Mouse (Mus musculus) B cell, adult 67 days (primary cell): ENCODE measurements around the gene Neurl2. TPM values are rescaled to one million over a fixed set of nuclear protein-coding genes. Genes with fewer than 3 reads are reported as not detected.

Experiments
- total RNA-seq, 2 experiments: library from RNA; stranded (reverse); gene quantifications; 4 replicates each; pipeline ENCODE4 v1.2.4; 2023

Neurl2 gene
- total RNA-seq: 1 to 10 TPM; 7.0 to 7.9 TPM

GRCm38 (mm10) chr2:164833314-164833959 is at the start of gene Neurl2:
Neurl2 (minus strand) TSS chr2:164833456.

GRCm38 (mm10) chr2:164879228-164879567 is 45.9 kb upstream of the Neurl2 start, which contains the start of gene Pcif1:
Pcif1 (plus strand) TSS chr2:164879304.

DNA sequence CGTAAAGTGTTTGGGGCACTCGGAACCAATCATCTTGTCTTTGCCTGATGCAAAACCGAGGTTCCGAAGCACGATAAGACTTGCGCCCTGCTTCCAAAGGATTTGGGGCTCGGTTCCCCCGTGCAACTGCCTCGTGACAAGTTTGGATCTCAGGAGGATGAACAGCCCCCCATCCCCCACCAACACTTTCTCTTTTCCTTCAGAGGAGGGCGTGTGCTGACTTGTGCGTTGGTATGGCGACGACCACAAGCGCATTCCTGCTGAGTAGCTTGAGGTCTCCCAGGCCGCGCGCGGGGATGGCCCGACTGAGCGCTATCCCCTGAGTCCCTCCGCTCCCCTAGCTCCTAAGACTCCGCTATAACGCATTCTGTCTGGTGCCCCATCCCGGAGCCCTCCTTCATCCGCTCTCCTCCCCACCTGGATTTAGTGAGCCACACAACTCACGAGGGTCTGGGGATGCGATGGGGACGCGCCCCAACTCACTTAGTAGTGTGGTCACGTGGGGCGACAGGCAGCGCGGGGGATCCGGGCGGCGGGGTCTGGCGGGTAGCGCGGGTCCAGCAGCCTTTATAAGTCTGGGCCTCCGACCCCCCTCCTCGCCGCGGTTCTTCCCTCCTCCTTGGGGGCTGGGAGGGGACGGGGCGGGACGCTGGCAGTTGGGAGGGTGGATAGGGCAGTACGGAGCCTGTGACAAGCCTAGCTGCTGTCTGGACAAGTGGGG is 24.0 kb upstream of the Neurl2 start, which contains the start of gene Pltp:
TSS of gene Pltp (minus strand) at position 611 of the 721 bp plus-strand sequence.

DNA sequence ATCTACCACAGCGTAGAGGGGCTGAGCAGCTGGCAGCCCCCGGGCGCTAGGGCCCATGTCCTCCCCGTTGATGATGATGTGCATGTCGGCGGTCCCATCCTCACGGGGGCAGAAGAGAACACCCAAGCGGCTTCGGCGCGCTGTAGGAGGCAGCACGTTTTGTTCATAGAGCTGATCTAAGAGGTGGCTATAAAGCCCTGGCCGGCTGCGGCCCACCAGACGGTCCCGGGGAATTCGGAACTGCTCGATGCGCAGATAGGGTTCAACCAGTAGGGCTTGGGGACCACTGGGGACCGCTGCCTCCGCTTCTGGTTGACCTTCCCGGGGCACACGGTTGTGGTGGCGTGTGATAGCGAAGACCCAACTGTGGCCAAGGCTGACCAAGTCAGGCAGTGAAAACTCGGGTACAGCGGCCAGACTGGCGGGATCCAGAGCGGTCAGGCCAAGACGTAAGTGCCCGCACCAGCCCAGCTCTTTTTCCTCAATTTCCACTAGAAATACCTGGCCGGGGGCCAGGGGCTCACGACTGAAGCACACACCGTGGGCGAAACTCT is 431 bp downstream of the Neurl2 start, which contains the start of gene Ctsa:
TSS of gene Ctsa (plus strand) at position 126 of the 554 bp plus-strand sequence.

GRCm38 (mm10) chr2:164828437-164828836 is 4.8 kb downstream of the Neurl2 start, which contains the start of gene Spata25:
Spata25 (minus strand) TSS chr2:164828537.

GRCm38 (mm10) chr2:164822636-164823165 is 10.6 kb downstream of the Neurl2 start, which contains the start of gene Zswim1:
Zswim1 (plus strand) TSS chr2:164822686.

GRCm38 (mm10) chr2:164804533-164805331 is 28.5 kb downstream of the Neurl2 start, which contains the start of the genes Acot8 and Zswim3:
Acot8 (minus strand) TSS chr2:164804882.
Zswim3 (plus strand) TSS chr2:164805098.

DNA sequence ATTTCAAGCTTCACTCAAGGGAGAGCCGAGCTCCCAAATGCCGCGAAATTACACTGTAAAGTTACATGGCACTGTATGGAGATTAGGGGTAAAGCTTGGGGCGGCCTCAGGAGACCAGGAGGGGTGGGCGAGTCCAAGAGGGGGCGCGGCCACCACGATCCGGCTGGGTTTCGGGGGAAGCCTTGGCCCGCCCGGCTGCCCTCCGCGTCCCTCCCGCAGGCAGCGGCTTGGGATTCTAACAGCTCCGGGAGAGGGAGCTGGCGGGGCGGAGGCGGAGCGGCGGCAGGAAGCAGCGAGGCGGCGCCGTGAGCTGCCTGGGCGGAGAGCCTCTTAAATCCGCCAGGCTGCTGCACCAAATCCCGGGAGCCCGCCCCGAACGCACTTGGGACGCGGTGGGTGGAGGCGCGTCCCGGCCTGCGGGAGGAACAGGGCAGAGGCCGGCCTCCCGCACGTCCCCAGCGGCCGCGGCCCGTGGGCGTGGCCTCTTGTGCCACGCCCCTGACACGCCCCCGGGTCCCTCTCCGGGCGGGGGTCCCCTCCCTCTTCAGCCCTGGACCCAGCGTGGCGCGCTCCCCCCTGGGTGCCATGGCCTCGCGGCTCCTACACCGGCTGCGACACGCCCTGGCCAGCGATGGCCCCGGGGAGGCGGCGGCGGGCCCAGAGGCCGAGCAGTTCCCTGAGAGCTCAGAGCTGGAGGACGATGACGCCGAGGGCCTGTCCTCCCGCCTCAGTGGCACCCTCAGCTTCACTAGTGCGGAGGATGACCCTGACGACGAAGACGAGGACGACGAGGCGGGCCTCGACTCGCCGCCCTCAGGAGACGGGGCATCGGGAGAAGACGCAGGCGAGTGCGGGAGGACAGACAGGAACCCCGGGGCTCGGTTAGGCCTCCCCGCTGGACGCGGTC is 47.5 kb downstream of the Neurl2 start, which contains the start of gene Snx21:
TSS of gene Snx21 (plus strand) at position 343 of the 907 bp plus-strand sequence.

Other genes starting within 250 kb of the Neurl2 start
- not detected for gene Wfdc6a, start 248.0 kb downstream of the Neurl2 start, total RNA-seq
- not detected for gene Eppin, start 239.9 kb downstream of the Neurl2 start, total RNA-seq
- not detected for gene Wfdc6b, start 219.9 kb downstream of the Neurl2 start, total RNA-seq
- not detected for gene Wfdc8, start 219.8 kb downstream of the Neurl2 start, total RNA-seq
- not detected for gene Wfdc16, start 194.7 kb downstream of the Neurl2 start, total RNA-seq
- not detected for gene Wfdc10, start 177.4 kb downstream of the Neurl2 start, total RNA-seq
- not detected for gene Wfdc9, start 176.9 kb downstream of the Neurl2 start, total RNA-seq
- not detected for gene Wfdc11, start 159.4 kb downstream of the Neurl2 start, total RNA-seq
- not detected for gene Wfdc13, start 148.3 kb downstream of the Neurl2 start, total RNA-seq
- gene Spint4, start 135.0 kb downstream of the Neurl2 start, total RNA-seq: not detected
- not detected for gene Spint5, start 118.2 kb downstream of the Neurl2 start, total RNA-seq
- gene Wfdc3, start 87.5 kb downstream of the Neurl2 start, total RNA-seq: not detected
- 10 to 100 TPM; 46.5 to 47.0 TPM for gene Dnttip1, start 87.5 kb downstream of the Neurl2 start, total RNA-seq
- 1 to 10 TPM; 2.4 to 2.7 TPM for gene Ube2c, start 63.6 kb downstream of the Neurl2 start, total RNA-seq
- gene Tnnc2, start 53.5 kb downstream of the Neurl2 start, total RNA-seq: not detected
- gene Snx21, start 47.6 kb downstream of the Neurl2 start, total RNA-seq: 1 to 10 TPM in 1 of 2 experiments, under 1 TPM in 1; 0.50 to 1.5 TPM
- gene Acot8, start 28.6 kb downstream of the Neurl2 start, total RNA-seq: 10 to 100 TPM; 57.1 to 64.3 TPM
- gene Zswim3, start 28.4 kb downstream of the Neurl2 start, total RNA-seq: 1 to 10 TPM; 3.7 to 6.0 TPM
- gene Zswim1, start 10.8 kb downstream of the Neurl2 start, total RNA-seq: 10 to 100 TPM in 1 of 2 experiments, 1 to 10 TPM in 1; 7.7 to 12.2 TPM
- 1 to 10 TPM in 1 of 2 experiments, not detected in 1; 1.9 TPM for gene Spata25, start 4.9 kb downstream of the Neurl2 start, total RNA-seq
- gene Ctsa, start 583 bp downstream of the Neurl2 start, total RNA-seq: 100 to 1,000 TPM; 217 to 222 TPM
- gene Pltp, start 24.3 kb upstream of the Neurl2 start, total RNA-seq: 1 to 10 TPM; 8.2 to 10.0 TPM
- gene Pcif1, start 45.8 kb upstream of the Neurl2 start, total RNA-seq: 100 to 1,000 TPM in 1 of 2 experiments, 10 to 100 TPM in 1; 93.2 to 104 TPM
- gene Zfp335, start 78.3 kb upstream of the Neurl2 start, total RNA-seq: 10 to 100 TPM; 60.9 to 65.7 TPM
- gene Mmp9, start 107.3 kb upstream of the Neurl2 start, total RNA-seq: 1 to 10 TPM in 1 of 2 experiments, not detected in 1; 1.1 TPM
- gene Slc12a5, start 127.3 kb upstream of the Neurl2 start, total RNA-seq: 1 to 10 TPM; 2.1 to 3.4 TPM
- gene Ncoa5, start 201.4 kb upstream of the Neurl2 start, total RNA-seq: 10 to 100 TPM; 53.3 to 58.1 TPM
- gene Cd40, start 222.2 kb upstream of the Neurl2 start, total RNA-seq: 100 to 1,000 TPM; 200 to 238 TPM